Mouse (Mus musculus): ENCODE results near the gene Rnase10. TPM values are rescaled to one million over a fixed set of nuclear protein-coding genes. Genes with fewer than 3 reads are reported as not detected.

Rnase10 gene
- polyA plus RNA-seq, 1 experiment from 2014 or later, result not detected

GRCm38 (mm10) chr14:51054243-51055237 is 47.0 kb downstream of the Rnase10 start:
- Histone ChIP-seq H3K27me3 (no peaks in the 10 kb centered on the region), H3K4me1 (peaks cover 9% of the 10 kb centered on the region), H3K4me2 (replicated peaks) (no peak overlapping the region), H3K27ac (replicated peaks) (no peak overlapping the region), H3K9me3 (no peaks in the 10 kb centered on the region), H3K9ac (replicated peaks) (no peak overlapping the region), H3K4me3 (no peak overlapping the region), H3K36me3 (no peaks in the 10 kb centered on the region)
- WGBS, result 24% methylated on average over 13 of the region's 13 CpGs
- no peak for ATAC-seq (replicated peaks)

GRCm38 (mm10) chr14:51057401-51057831 is 49.9 kb downstream of the Rnase10 start, which contains the start of gene Rnase12:
Gene Rnase12 (minus strand): TSS chr14:51057661.
- no peaks in the 10 kb centered on the region for H3K36me3 ChIP-seq
- peaks cover 11% of the 10 kb centered on the region for H3K4me1 ChIP-seq
- no peaks in the 10 kb centered on the region for H3K9me3 ChIP-seq
- no peak within 1 kb of the TSS for H3K4me3 ChIP-seq
- H3K27me3 ChIP-seq, result no peaks in the 10 kb centered on the region
- H3K4me2 ChIP-seq (replicated peaks), result no peak within 1 kb of the TSS
- no peak within 1 kb of the TSS for H3K27ac ChIP-seq (replicated peaks)
- no peak for ATAC-seq (replicated peaks)
- 72% methylated on average over 9 of the region's 9 CpGs for WGBS
- no peak within 1 kb of the TSS for H3K9ac ChIP-seq (replicated peaks)

Other genes starting within 250 kb of the Rnase10 start
- 122 and 130 TPM in 2 replicates for gene Ttc5, start 222.2 kb upstream of the Rnase10 start, polyA plus RNA-seq (2015; fragmentation: Nextera tagmentation; extraction: Ambion mirVana)
- 0.11 TPM in 2 replicates for gene Ccnb1ip1, start 200.0 kb upstream of the Rnase10 start, polyA plus RNA-seq (2015; fragmentation: Nextera tagmentation; extraction: Ambion mirVana)
- 51.6 and 59.1 TPM in 2 replicates for gene Parp2, start 199.9 kb upstream of the Rnase10 start, polyA plus RNA-seq (2015; fragmentation: Nextera tagmentation; extraction: Ambion mirVana)
- 1.6 and 1.7 TPM in 2 replicates for gene Tep1, start 137.2 kb upstream of the Rnase10 start, polyA plus RNA-seq (2015; fragmentation: Nextera tagmentation; extraction: Ambion mirVana)
- 0.18 and 0.27 TPM in 2 replicates for gene Klhl33, start 110.2 kb upstream of the Rnase10 start, polyA plus RNA-seq (2015; fragmentation: Nextera tagmentation; extraction: Ambion mirVana)
- gene Osgep, start 82.9 kb upstream of the Rnase10 start, polyA plus RNA-seq (2015; fragmentation: Nextera tagmentation; extraction: Ambion mirVana), result 145 and 150 TPM in 2 replicates
- gene Apex1, start 82.8 kb upstream of the Rnase10 start, polyA plus RNA-seq (2015; fragmentation: Nextera tagmentation; extraction: Ambion mirVana), result 286 and 308 TPM in 2 replicates
- gene Pip4p1, start 76.9 kb upstream of the Rnase10 start, polyA plus RNA-seq (2015; fragmentation: Nextera tagmentation; extraction: Ambion mirVana), result 95.1 and 95.3 TPM in 2 replicates
- 17.0 and 19.8 TPM in 2 replicates for gene Pnp, start 76.7 kb upstream of the Rnase10 start, polyA plus RNA-seq (2015; fragmentation: Nextera tagmentation; extraction: Ambion mirVana)
- not detected in 2 replicates for gene Gm49342, start 63.2 kb upstream of the Rnase10 start, polyA plus RNA-seq (2015; fragmentation: Nextera tagmentation; extraction: Ambion mirVana)
- 0.17 and 0.20 TPM in 2 replicates for gene Pnp2, start 51.8 kb upstream of the Rnase10 start, polyA plus RNA-seq (2015; fragmentation: Nextera tagmentation; extraction: Ambion mirVana)
- gene Rnase9, start 34.1 kb downstream of the Rnase10 start, polyA plus RNA-seq (2015; fragmentation: Nextera tagmentation; extraction: Ambion mirVana), result not detected in 2 replicates
- gene Rnase11, start 42.4 kb downstream of the Rnase10 start, polyA plus RNA-seq (2015; fragmentation: Nextera tagmentation; extraction: Ambion mirVana), result not detected in 2 replicates
- not detected in 2 replicates for gene Rnase12, start 49.9 kb downstream of the Rnase10 start, polyA plus RNA-seq (2015; fragmentation: Nextera tagmentation; extraction: Ambion mirVana)
- gene Olfr750, start 66.7 kb downstream of the Rnase10 start, polyA plus RNA-seq (2015; fragmentation: Nextera tagmentation; extraction: Ambion mirVana), result not detected in 2 replicates
- 8.9 and 10.0 TPM in 2 replicates for gene Rnase4, start 83.3 kb downstream of the Rnase10 start, polyA plus RNA-seq (2015; fragmentation: Nextera tagmentation; extraction: Ambion mirVana)
- gene Ang, start 83.4 kb downstream of the Rnase10 start, polyA plus RNA-seq (2015; fragmentation: Nextera tagmentation; extraction: Ambion mirVana), result 2.6 and 3.8 TPM in 2 replicates
- not detected in 2 replicates for gene Eddm3b, start 106.7 kb downstream of the Rnase10 start, polyA plus RNA-seq (2015; fragmentation: Nextera tagmentation; extraction: Ambion mirVana)
- gene Rnase6, start 116.2 kb downstream of the Rnase10 start, polyA plus RNA-seq (2015; fragmentation: Nextera tagmentation; extraction: Ambion mirVana), result 0.36 and 0.40 TPM in 2 replicates
- 0.23 and 0.26 TPM in 2 replicates for gene Rnase1, start 139.0 kb downstream of the Rnase10 start, polyA plus RNA-seq (2015; fragmentation: Nextera tagmentation; extraction: Ambion mirVana)
- not detected in 2 replicates for gene Rnase2b, start 154.5 kb downstream of the Rnase10 start, polyA plus RNA-seq (2015; fragmentation: Nextera tagmentation; extraction: Ambion mirVana)
- gene Ang2, start 191.4 kb downstream of the Rnase10 start, polyA plus RNA-seq (2015; fragmentation: Nextera tagmentation; extraction: Ambion mirVana), result not detected in 2 replicates
- gene Ear14, start 195.6 kb downstream of the Rnase10 start, polyA plus RNA-seq (2015; fragmentation: Nextera tagmentation; extraction: Ambion mirVana), result not detected in 2 replicates
- not detected in 2 replicates for gene Rnase2a, start 248.4 kb downstream of the Rnase10 start, polyA plus RNA-seq (2015; fragmentation: Nextera tagmentation; extraction: Ambion mirVana)